Mouse (Mus musculus): ENCODE measurements around the gene Apba3.

The Apba3 gene

GRCm38 (mm10) chr10:81306837-81307682 is 40.3 kb downstream of the Apba3 start:
- no peak for DNase-seq (ENCODE audit: low spot score)

- no peak for DNase-seq (ENCODE audit: low spot score)
Observed at GRCm38 (mm10) chr10:81309571-81309970, 42.8 kb downstream of the Apba3 start.

GRCm38 (mm10) chr10:81313581-81313980 is 46.8 kb downstream of the Apba3 start:
- DNase-seq (ENCODE audit: low spot score) = no peak

- DNase-seq (ENCODE audit: low spot score) = no peak
Observed at GRCm38 (mm10) chr10:81314201-81314600, 47.4 kb downstream of the Apba3 start.

GRCm38 (mm10) chr10:81315587-81315986 is 48.8 kb downstream of the Apba3 start:
- DNase-seq (ENCODE audit: low spot score) = no peak

GRCm38 (mm10) chr10:81316338-81317060 is 49.7 kb downstream of the Apba3 start:
- DNase-seq (ENCODE audit: low spot score) = no peak

GRCm38 (mm10) chr10:81317273-81317672 is 50.5 kb downstream of the Apba3 start:
- DNase-seq (ENCODE audit: low spot score) = no peak

GRCm38 (mm10) chr10:81318589-81319329 is 52.0 kb downstream of the Apba3 start:
- peak; percentile 82 for DNase-seq (ENCODE audit: low spot score)

GRCm38 (mm10) chr10:81319330-81319699 is 52.6 kb downstream of the Apba3 start:
- DNase-seq (ENCODE audit: low spot score) = peak; percentile 71

- peak; percentile 98 for DNase-seq (ENCODE audit: low spot score)
Observed at GRCm38 (mm10) chr10:81319741-81320549, 53.2 kb downstream of the Apba3 start.

- DNase-seq (ENCODE audit: low spot score) = peak; percentile 99
Observed at GRCm38 (mm10) chr10:81320550-81321347, 54.0 kb downstream of the Apba3 start, which contains the start of gene Cactin. Gene Cactin, plus strand, starts transcription at chr10:81321103.

- no peak for DNase-seq (ENCODE audit: low spot score)
Observed at GRCm38 (mm10) chr10:81321436-81321835, 54.7 kb downstream of the Apba3 start.

GRCm38 (mm10) chr10:81322444-81322843 is 55.7 kb downstream of the Apba3 start:
- peak; percentile 67 for DNase-seq (ENCODE audit: low spot score)

All from testis, postnatal 10 days (tissue).